Mouse (Mus musculus) G1E (cell line): ENCODE measurements around the gene Gm527. TPM values are rescaled to one million over a fixed set of nuclear protein-coding genes. Genes with fewer than 3 reads are reported as not detected.

ENCODE experiments used
- ATAC-seq: 2 replicates; pipeline ENCODE4 v1.8.0; 2016; ENCODE audit warnings: mild to moderate bottlenecking; ENCODE audit not compliant: insufficient number of reproducible peaks, poor library complexity, low FRiP score, severe bottlenecking; ENCODE audit errors: extremely low read depth
- DNase-seq: peaks from one replicate; pipeline ENCODE4 v3.0.0; 2012; ENCODE audit warnings: low spot score
- H3K27me3 ChIP-seq: 2 replicates; pipeline ENCODE4 v1.6.1; 2012; ENCODE audit warnings: mild to moderate bottlenecking, low read length, inconsistent platforms; ENCODE audit not compliant: insufficient read depth
- H3K36me3 ChIP-seq: replicated peaks from 2 replicates; pipeline ENCODE3; 2012; ENCODE audit warnings: mild to moderate bottlenecking, inconsistent platforms
- H3K4me1 ChIP-seq: 2 replicates; pipeline ENCODE4 v1.6.1; 2012; ENCODE audit warnings: low read depth, low read length, inconsistent platforms, mixed read lengths; ENCODE audit not compliant: insufficient read depth
- H3K4me3 ChIP-seq: 2 replicates; pipeline ENCODE4 v1.5.1; 2012; ENCODE audit warnings: low read depth, mild to moderate bottlenecking, inconsistent platforms, low read length, moderate library complexity, mixed read lengths
- H3K9me3 ChIP-seq: replicated peaks from 2 replicates; pipeline ENCODE4 v1.6.1; 2012; ENCODE audit warnings: inconsistent platforms
- CTCF ChIP-seq: IDR thresholded peaks from 2 replicates; pipeline ENCODE4 v1.5.1; 2012; ENCODE audit warnings: low read depth, low read length, inconsistent platforms, mixed read lengths
- GATA1 ChIP-seq: IDR thresholded peaks from 2 replicates; pipeline ENCODE4 v1.6.1; 2012; ENCODE audit warnings: borderline replicate concordance, low read length, inconsistent platforms, mixed read lengths
- GATA2 ChIP-seq: IDR thresholded peaks from 2 replicates; pipeline ENCODE4 v1.6.1; 2012; ENCODE audit warnings: low read depth, low read length, inconsistent platforms, borderline replicate concordance
- POLR2AphosphoS5 ChIP-seq: IDR thresholded peaks from 2 replicates; pipeline ENCODE4 v1.6.1; 2012; ENCODE audit warnings: low read depth, low read length, inconsistent platforms; ENCODE audit not compliant: insufficient replicate concordance
- TAL1 ChIP-seq: conservative IDR thresholded peaks from 2 replicates; pipeline ENCODE4 v1.6.1; 2012; ENCODE audit warnings: low read depth, low read length, inconsistent platforms, mixed read lengths
- polyA plus RNA-seq: library from polyadenylated mRNA; stranded (reverse); fragments of >175 nt; gene quantifications from 2 replicates; pipeline ENCODE4 v1.2.3, GENCODE M21; 2012
- total RNA-seq, 2 experiments: library from RNA; stranded (forward) in 1 of 2; stranded (reverse) in 1 of 2; fragments of 200-1000 nt in 1 of 2; fragments of >200 nt in 1 of 2; fragmentation: Nextera tagmentation in 1 of 2; gene quantifications; 2 replicates each; pipeline ENCODE4 v1.2.3; 2014 to 2017

Gm527 gene
- total and polyA plus RNA-seq, 3 experiments = 0.89 to 16.6 (median 7.1) TPM

DNA sequence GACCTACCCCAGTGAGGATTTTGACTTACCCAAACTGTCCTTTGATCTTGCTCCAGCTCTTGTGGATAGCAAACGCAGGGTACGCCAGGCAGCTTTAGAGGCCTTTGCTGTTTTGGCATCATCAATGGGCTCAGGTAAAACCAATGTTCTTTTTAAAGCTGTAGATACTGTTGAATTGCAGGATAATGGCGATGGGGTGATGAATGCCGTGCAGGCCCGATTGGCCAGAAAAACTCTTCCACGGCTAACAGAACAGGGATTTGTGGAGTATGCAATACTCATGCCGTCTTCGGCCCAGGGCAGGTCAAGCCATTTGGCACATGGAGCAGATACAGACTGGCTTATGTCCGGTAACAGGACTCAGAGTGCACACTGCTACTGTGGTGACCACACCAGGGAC, 49.8 kb downstream of the Gm527 start:
- Histone ChIP-seq H3K4me1 (peaks cover 51% of the 10 kb centered on the region), H3K27me3 (no peaks in the 10 kb centered on the region), H3K4me3 (peak overlapping the region; percentile 91), H3K36me3 (peaks cover 24% of the 10 kb centered on the region), H3K9me3 (no peaks in the 10 kb centered on the region)
- no peak for DNase-seq
- no peak for TF ChIP-seq POLR2AphosphoS5
- TF ChIP-seq TAL1 = no peak
- no peak for TF ChIP-seq GATA2
- ATAC-seq = no peak

DNA sequence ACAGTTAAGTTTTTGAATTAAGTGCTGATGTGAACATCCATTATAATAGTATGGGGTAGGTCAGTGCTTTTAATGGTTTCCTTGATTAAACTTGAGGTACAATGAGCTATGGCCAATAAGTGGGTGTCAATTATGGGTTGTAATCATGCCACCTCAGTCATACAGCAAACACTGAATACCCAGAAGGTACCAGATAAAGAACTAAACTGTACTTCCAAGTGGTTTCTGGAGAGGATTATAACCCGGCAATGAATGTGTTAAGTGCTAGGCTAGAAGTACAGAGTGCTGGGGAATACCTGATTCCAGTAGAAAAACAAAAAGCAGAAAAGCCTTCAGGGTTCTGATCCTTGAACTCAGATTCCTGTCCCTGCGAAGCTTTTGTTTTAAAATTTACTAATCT, 50.4 kb downstream of the Gm527 start:
- Histone ChIP-seq H3K9me3 (no peaks in the 10 kb centered on the region), H3K36me3 (peaks cover 24% of the 10 kb centered on the region), H3K4me1 (peaks cover 53% of the 10 kb centered on the region), H3K27me3 (no peaks in the 10 kb centered on the region), H3K4me3 (peak overlapping the region; percentile 91)
- DNase-seq (no peak), ATAC-seq (no peak)
- no peak for TF ChIP-seq TAL1
- no peak for TF ChIP-seq CTCF
- TF ChIP-seq GATA2 = no peak
- TF ChIP-seq GATA1 = no peak
- TF ChIP-seq POLR2AphosphoS5 = no peak

DNA sequence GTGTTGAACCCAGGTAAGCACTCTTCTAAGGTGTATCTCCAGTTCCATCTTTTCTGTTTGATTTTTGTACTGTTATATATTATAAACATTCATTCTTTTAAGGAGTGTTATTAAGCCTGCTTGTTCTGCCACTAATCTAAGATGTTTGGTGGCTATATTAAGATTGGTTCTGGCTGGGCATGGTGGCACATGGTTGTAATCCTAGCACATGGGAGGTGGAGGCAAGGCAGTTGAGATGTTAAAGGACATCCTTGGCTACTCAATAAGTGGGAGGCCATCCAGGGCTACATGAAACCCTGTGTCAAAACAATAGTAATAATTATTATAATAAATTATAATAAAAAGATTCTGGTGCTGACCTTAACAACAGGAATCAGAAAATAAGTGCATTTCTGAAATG, 53.7 kb downstream of the Gm527 start:
- no peak overlapping the region; the same call in 1 of the 2 replicates for H3K4me3 ChIP-seq
- no peaks in the 10 kb centered on the region for H3K27me3 ChIP-seq
- TF ChIP-seq GATA1 (no peak), POLR2AphosphoS5 (no peak), GATA2 (no peak), CTCF (no peak), TAL1 (no peak)
- H3K4me1 ChIP-seq = peaks cover 60% of the 10 kb centered on the region
- no peak for ATAC-seq
- no peak for DNase-seq
- H3K36me3 ChIP-seq = peaks cover 30% of the 10 kb centered on the region
- no peaks in the 10 kb centered on the region for H3K9me3 ChIP-seq

GRCm38 (mm10) chr12:64972063-64972462, 54.4 kb downstream of the Gm527 start:
- Histone ChIP-seq H3K4me1 (peaks cover 63% of the 10 kb centered on the region), H3K36me3 (peaks cover 34% of the 10 kb centered on the region), H3K4me3 (peak overlapping the region; percentile 45; the same call in 1 of the 2 replicates), H3K27me3 (no peaks in the 10 kb centered on the region), H3K9me3 (no peaks in the 10 kb centered on the region)
- ATAC-seq (no peak), DNase-seq (no peak)
- TF ChIP-seq TAL1 (no peak), GATA2 (no peak), GATA1 (no peak), CTCF (no peak), POLR2AphosphoS5 (no peak)

Other genes starting within 250 kb of the Gm527 start
- gene Klhl28, start 47.6 kb downstream of the Gm527 start, total RNA-seq (2014; fragmentation: Nextera tagmentation) = 41.1 and 42.1 TPM in 2 replicates
- 34.9 and 37.9 TPM in 2 replicates for gene Klhl28, start 47.6 kb downstream of the Gm527 start, total RNA-seq (2017)
- gene Klhl28, start 47.6 kb downstream of the Gm527 start, polyA plus RNA-seq = 0.57 and 0.92 TPM in 2 replicates
- 102 and 106 TPM in 2 replicates for gene Togaram1, start 47.9 kb downstream of the Gm527 start, total RNA-seq (2014; fragmentation: Nextera tagmentation)
- 79.3 and 91.5 TPM in 2 replicates for gene Togaram1, start 47.9 kb downstream of the Gm527 start, total RNA-seq (2017)
- 11.4 and 12.1 TPM in 2 replicates for gene Togaram1, start 47.9 kb downstream of the Gm527 start, polyA plus RNA-seq
- 169 and 192 TPM in 2 replicates for gene Prpf39, start 118.4 kb downstream of the Gm527 start, total RNA-seq (2014; fragmentation: Nextera tagmentation)
- 100 and 122 TPM in 2 replicates for gene Prpf39, start 118.4 kb downstream of the Gm527 start, total RNA-seq (2017)
- gene Prpf39, start 118.4 kb downstream of the Gm527 start, polyA plus RNA-seq = 19.7 and 20.7 TPM in 2 replicates
- 226 and 258 TPM in 2 replicates for gene Fkbp3, start 156.1 kb downstream of the Gm527 start, total RNA-seq (2014; fragmentation: Nextera tagmentation)
- 330 and 370 TPM in 2 replicates for gene Fkbp3, start 156.1 kb downstream of the Gm527 start, total RNA-seq (2017)
- 92.9 and 305 TPM in 2 replicates for gene Fkbp3, start 156.1 kb downstream of the Gm527 start, polyA plus RNA-seq
- 80.0 and 84.1 TPM in 2 replicates for gene Fancm, start 157.7 kb downstream of the Gm527 start, total RNA-seq (2014; fragmentation: Nextera tagmentation)
- gene Fancm, start 157.7 kb downstream of the Gm527 start, total RNA-seq (2017) = 51.5 and 68.1 TPM in 2 replicates
- gene Fancm, start 157.7 kb downstream of the Gm527 start, polyA plus RNA-seq = 5.0 and 7.7 TPM in 2 replicates